ENCODE assay signal across 13 mouse cellular contexts in the genomic region with DNA sequence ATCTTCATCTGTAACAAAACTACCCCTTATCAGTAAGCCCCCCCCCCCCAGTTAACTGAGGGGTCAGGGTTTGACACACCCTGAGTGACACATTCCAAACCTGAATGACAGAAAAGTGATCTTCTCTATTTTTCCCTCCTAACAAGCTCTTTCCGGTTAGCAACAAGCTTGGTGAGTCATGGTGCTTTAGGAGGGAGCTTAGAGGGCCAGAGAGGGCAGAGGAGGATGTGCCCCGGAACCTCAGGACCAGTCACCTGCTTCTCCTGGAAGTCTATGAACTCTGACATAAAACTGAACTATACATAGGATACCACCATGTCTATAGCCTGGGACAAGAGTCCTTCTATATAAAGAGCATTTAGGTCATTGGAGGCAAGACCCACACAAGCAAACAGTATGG. TPM values are rescaled to one million over a fixed set of nuclear protein-coding genes. Genes with fewer than 3 reads are reported as not detected.
A peak's percentile ranks its signal among the peaks of the same experiment; 100 is the strongest.
DNase-seq lines count a peak whose midpoint lies in the region; ATAC-seq and TF ChIP-seq lines count a peak whose summit lies in the region.
"Had no signal": no experiment of that assay in that cellular context is flagged by ENCODE, and none has a peak within 500 bp of the region (broad histone marks: within the 10 kb centered on the region; RNA-seq: fewer than 3 reads in every experiment).

No protein-coding gene starts in this region.

- H3K27ac ChIP-seq in gastrocnemius, adult 2 months = peak overlapping the region; percentile 75
- H3K27ac ChIP-seq in kidney, embryonic 15.5 days = peak overlapping the region; percentile 91
- peak overlapping the region; percentile 86 for H3K27ac ChIP-seq in limb, embryonic 15.5 days

- H3K4me2 ChIP-seq in kidney, embryonic 15.5 days = peak overlapping the region; percentile 27; the same call in 1 of the 2 replicates
- no peak overlapping the region for H3K4me2 ChIP-seq in limb, embryonic 15.5 days

- no peak overlapping the region for H3K9ac ChIP-seq in kidney, embryonic 15.5 days
- no peak overlapping the region for H3K9ac ChIP-seq in limb, embryonic 15.5 days

- 62% methylated on average over 2 of the region's 2 CpGs for WGBS in kidney, embryonic 15.5 days
- WGBS in limb, embryonic 15.5 days = 79% methylated on average over 2 of the region's 2 CpGs

- peaks cover 61% of the 10 kb centered on the region for H3K4me1 ChIP-seq in kidney, embryonic 15.5 days
- peaks cover 49% of the 10 kb centered on the region for H3K4me1 ChIP-seq in limb, embryonic 15.5 days

- ATAC-seq in kidney, embryonic 15.5 days (replicated peaks; ENCODE audit: low FRiP score) = no peak
- no peak for ATAC-seq in limb, embryonic 15.5 days (ENCODE audit: insufficient number of reproducible peaks, low FRiP score, low TSS enrichment, low read depth)
- no peak for ATAC-seq in activated CD4-positive, CD25-positive, alpha-beta regulatory T cell, adult 4 months
- ATAC-seq: Patski had no signal

- no peaks in the 10 kb centered on the region for H3K9me3 ChIP-seq in kidney, embryonic 15.5 days (replicated peaks)
- H3K9me3 ChIP-seq in limb, embryonic 15.5 days = no peaks in the 10 kb centered on the region

- H3K36me3 ChIP-seq in kidney, embryonic 15.5 days = 0 out of 2 replicates have a peak, but pooled peaks cover 1% of the 10 kb centered on the region
- H3K36me3 ChIP-seq in limb, embryonic 15.5 days = no peaks in the 10 kb centered on the region
- H3K36me3 ChIP-seq: forebrain, embryonic 10.5 days had no signal

- no peak for TF ChIP-seq CTCF in gastrocnemius, adult 2 months (IDR thresholded peaks at IDR 0.05)

- H3K27me3 ChIP-seq in kidney, embryonic 15.5 days = no peaks in the 10 kb centered on the region
- no peaks in the 10 kb centered on the region for H3K27me3 ChIP-seq in limb, embryonic 15.5 days
- H3K27me3 ChIP-seq: Patski had no signal

- no peak overlapping the region for H3K4me3 ChIP-seq in gastrocnemius, adult 2 months
- no peak overlapping the region for H3K4me3 ChIP-seq in kidney, embryonic 15.5 days (replicated peaks)
- H3K4me3 ChIP-seq in limb, embryonic 15.5 days = no peak overlapping the region
- H3K4me3 ChIP-seq: forebrain, embryonic 10.5 days had no signal

- no peak for DNase-seq in gastrocnemius, adult 2 months
- no peak for DNase-seq in gastrocnemius, postnatal 14 days
- DNase-seq in kidney, postnatal 36 days = no peak
- peak; percentile 69 for DNase-seq in 416B (ENCODE audit: low read depth)
- no peak for DNase-seq in retina, embryonic 14.5 days (ENCODE audit: low spot score)
- DNase-seq: cerebellum, postnatal 36 days; gastrocnemius, postnatal 25 days; midbrain, embryonic 14.5 days had no signal

- intact Hi-C loops in gastrocnemius, adult 2 months (cut with DNase I) = loop anchor here (2.0 kb wide), 1 partner anchor 25 kb away; no protein-coding TSS in a partner anchor
- intact Hi-C loops in gastrocnemius, postnatal 14 days (cut with DNase I; ENCODE audit: low total_unique reads) = loop anchor here (10.0 kb wide), 1 partner anchor 47 kb away; the partner anchor contains the start of genes Drc3 and Tom1l2

RNA-seq across cellular contexts. Expression of gene Tom1l2, which starts 44.6 kb away (rescaled TPM):
- 10 to 100 TPM; 63.7 to 63.9 TPM for total RNA-seq in gastrocnemius, adult 2 months (2021)
- 10 to 100 TPM; 42.1 to 50.2 TPM for total RNA-seq in gastrocnemius, postnatal 14 days (2021)
- 27.1 and 33.1 TPM in 2 replicates for polyA plus RNA-seq in kidney, embryonic 15.5 days (2015; fragmentation: Nextera tagmentation; extraction: Ambion mirVana)
- polyA plus RNA-seq in limb, embryonic 15.5 days (2015; fragmentation: Nextera tagmentation; extraction: Ambion mirVana) = 33.4 and 33.7 TPM in 2 replicates
- 10 to 100 TPM; 15.2 to 20.8 TPM for polyA plus RNA-seq in activated CD4-positive, CD25-positive, alpha-beta regulatory T cell, adult 4 months (2017; shearing (Covaris generic))

RNA-seq across cellular contexts. Expression of gene Drc3, which starts 45.1 kb away (rescaled TPM):
- 1 to 10 TPM in 1 of 2 experiments, under 1 TPM in 1; 0.87 to 1.0 TPM for total RNA-seq in gastrocnemius, adult 2 months (2021)
- total RNA-seq in gastrocnemius, postnatal 14 days (2021) = under 1 TPM; 0.86 TPM
- polyA plus RNA-seq in kidney, embryonic 15.5 days (2015; fragmentation: Nextera tagmentation; extraction: Ambion mirVana) = 1.7 and 2.6 TPM in 2 replicates
- polyA plus RNA-seq in limb, embryonic 15.5 days (2015; fragmentation: Nextera tagmentation; extraction: Ambion mirVana) = 1.7 and 1.8 TPM in 2 replicates
- under 1 TPM; 0.22 to 0.34 TPM for polyA plus RNA-seq in activated CD4-positive, CD25-positive, alpha-beta regulatory T cell, adult 4 months (2017; shearing (Covaris generic))
